30 mouse cellular contexts compared by ENCODE assay signal in the genomic region with DNA sequence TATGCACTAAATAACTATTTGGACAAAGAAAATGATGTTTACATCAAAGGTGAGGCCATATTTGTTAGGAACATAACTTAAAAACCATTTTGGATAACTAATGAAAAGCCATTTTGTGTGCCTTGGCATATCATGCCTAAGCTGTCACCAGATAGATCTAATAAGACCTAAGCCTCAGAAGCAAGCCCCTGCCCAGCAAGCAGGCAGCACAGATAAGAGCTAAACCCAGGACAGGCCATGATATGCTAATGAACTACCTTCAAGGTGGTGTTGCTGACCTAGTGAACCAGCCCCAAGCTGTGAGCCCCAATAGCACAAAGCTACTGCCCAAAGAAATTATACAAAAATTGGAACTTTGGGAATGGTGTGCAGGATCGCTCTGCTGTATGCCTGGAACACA.
DNase-seq lines count a peak whose midpoint lies in the region; ATAC-seq and TF ChIP-seq lines count a peak whose summit lies in the region.
"Had no signal": no experiment of that assay in that cellular context is flagged by ENCODE, and none has a peak within 500 bp of the region (broad histone marks: within the 10 kb centered on the region; RNA-seq: fewer than 3 reads in every experiment).

No protein-coding gene starts in this region.

- no peaks in the 10 kb centered on the region for H3K9me3 ChIP-seq in liver, embryonic 15.5 days (replicated peaks)
- H3K9me3 ChIP-seq in heart, embryonic 10.5 days, result no peaks in the 10 kb centered on the region
- H3K9me3 ChIP-seq: forebrain, embryonic 10.5 days; forebrain, embryonic 15.5 days; heart, embryonic 13.5 days; limb, embryonic 13.5 days; midbrain, embryonic 10.5 days; midbrain, embryonic 15.5 days; neural tube, embryonic 12.5 days had no signal

- peak overlapping the region; percentile 40 for H3K4me2 ChIP-seq in liver, embryonic 15.5 days
- H3K4me2 ChIP-seq: forebrain, embryonic 15.5 days; heart, embryonic 13.5 days; limb, embryonic 13.5 days; midbrain, embryonic 15.5 days; neural tube, embryonic 12.5 days had no signal

- peaks cover 8% of the 10 kb centered on the region for H3K4me1 ChIP-seq in spleen, adult 2 months (ENCODE audit: control insufficient read depth, insufficient read depth, insufficient read length)
- H3K4me1 ChIP-seq in liver, embryonic 15.5 days (replicated peaks), result peaks cover 62% of the 10 kb centered on the region
- H3K4me1 ChIP-seq in heart, embryonic 10.5 days, result no peaks in the 10 kb centered on the region
- H3K4me1 ChIP-seq: forebrain, embryonic 10.5 days; forebrain, embryonic 15.5 days; heart, embryonic 13.5 days; limb, embryonic 13.5 days; midbrain, embryonic 10.5 days; midbrain, embryonic 15.5 days; neural tube, embryonic 12.5 days had no signal

- no peak for DNase-seq in spleen, adult 2 months (ENCODE audit: low read depth in 1 of 2, low spot score in 2 of 2)
- no peak for DNase-seq in spleen, adult 18-20 months
- DNase-seq in liver, result peak; percentile 75
- no peak for DNase-seq in B cell, adult 2 months
- DNase-seq in heart, embryonic 10.5 days (ENCODE audit: low spot score), result no peak
- DNase-seq in urinary bladder, postnatal 10 days (ENCODE audit: low spot score), result no peak
- no peak for DNase-seq in kidney, adult 11 months
- DNase-seq: adrenal gland, postnatal 10 days; cerebellum, adult 8-10 months; cerebellum, postnatal 36 days; heart, adult 2 months; heart, postnatal 10 days; kidney, adult 8-10 months; kidney, postnatal 4 days; lung, adult 2 months; lung, postnatal 10 days; right cerebral cortex, adult 18-20 months; thymus, postnatal 14 days had no signal

- WGBS in spleen, adult 2 months, result 89% methylated on average over 1 of the region's 1 CpGs
- 50% methylated on average over 1 of the region's 1 CpGs for WGBS in liver, embryonic 15.5 days (ENCODE audit: insufficient replicate concordance)
- WGBS in heart, embryonic 10.5 days, result 87% methylated on average over 1 of the region's 1 CpGs

- peak; percentile 82 for ATAC-seq in liver, embryonic 15.5 days (ENCODE audit: insufficient read depth)
- ATAC-seq: forebrain, embryonic 15.5 days; hindbrain, embryonic 16.5 days; midbrain, embryonic 15.5 days had no signal

- no peaks in the 10 kb centered on the region for H3K27me3 ChIP-seq in spleen, adult 2 months (ENCODE audit: control insufficient read depth, insufficient read depth, low read length)
- no peaks in the 10 kb centered on the region for H3K27me3 ChIP-seq in liver, embryonic 15.5 days
- no peaks in the 10 kb centered on the region for H3K27me3 ChIP-seq in heart, embryonic 10.5 days (ENCODE audit: insufficient read depth, poor library complexity, severe bottlenecking)
- H3K27me3 ChIP-seq: forebrain, embryonic 15.5 days; heart, embryonic 13.5 days; limb, embryonic 13.5 days; midbrain, embryonic 15.5 days; neural tube, embryonic 12.5 days had no signal

- no peak overlapping the region for H3K4me3 ChIP-seq in spleen, adult 2 months (ENCODE audit: extremely low read depth, insufficient read depth, insufficient read length)
- no peak overlapping the region for H3K4me3 ChIP-seq in liver, embryonic 15.5 days (replicated peaks)
- no peak overlapping the region for H3K4me3 ChIP-seq in heart, embryonic 10.5 days
- H3K4me3 ChIP-seq: forebrain, embryonic 10.5 days; forebrain, embryonic 15.5 days; heart, adult 2 months; heart, embryonic 13.5 days; limb, embryonic 13.5 days; midbrain, embryonic 10.5 days; midbrain, embryonic 15.5 days; myocyte; neural tube, embryonic 12.5 days had no signal

- no peak for TF ChIP-seq CTCF in spleen, adult 2 months (IDR thresholded peaks at IDR 0.05; ENCODE audit: extremely low read depth, insufficient read depth, insufficient read length, insufficient replicate concordance)

- TF ChIP-seq POLR2A in spleen, adult 2 months (IDR thresholded peaks at IDR 0.05; ENCODE audit: low read depth, low read length), result no peak

- H3K36me3 ChIP-seq in spleen, adult 2 months (ENCODE audit: control insufficient read depth, insufficient read depth, low read length), result peaks cover 20% of the 10 kb centered on the region
- no peaks in the 10 kb centered on the region for H3K36me3 ChIP-seq in liver, embryonic 15.5 days (replicated peaks)
- no peaks in the 10 kb centered on the region for H3K36me3 ChIP-seq in heart, embryonic 10.5 days
- H3K36me3 ChIP-seq: forebrain, embryonic 10.5 days; forebrain, embryonic 15.5 days; heart, embryonic 13.5 days; limb, embryonic 13.5 days; midbrain, embryonic 10.5 days; midbrain, embryonic 15.5 days; neural tube, embryonic 12.5 days had no signal

- peak overlapping the region; percentile 28 for H3K27ac ChIP-seq in spleen, adult 2 months (ENCODE audit: insufficient read depth, low read length)
- peak overlapping the region; percentile 79 for H3K27ac ChIP-seq in liver, embryonic 15.5 days (replicated peaks)
- H3K27ac ChIP-seq in heart, embryonic 10.5 days, result no peak overlapping the region
- H3K27ac ChIP-seq: forebrain, embryonic 10.5 days; forebrain, embryonic 15.5 days; heart, adult 2 months; heart, embryonic 13.5 days; kidney, postnatal 0 days; limb, embryonic 13.5 days; macrophage; midbrain, embryonic 10.5 days; midbrain, embryonic 15.5 days; neural tube, embryonic 12.5 days had no signal

- H3K9ac ChIP-seq in liver, embryonic 15.5 days, result no peak overlapping the region
- H3K9ac ChIP-seq: forebrain, embryonic 15.5 days; heart, embryonic 13.5 days; limb, embryonic 13.5 days; midbrain, embryonic 15.5 days; neural tube, embryonic 12.5 days had no signal
